Mouse (Mus musculus) lung, postnatal 0 days (tissue): ENCODE results near the gene Eif1.
"Not testable (repeated sequence)": the region's sequence is repeated elsewhere in the genome, so short reads cannot be mapped to it uniquely, and the experiment has no call there.

Experiments
- CTCF ChIP-seq: IDR thresholded peaks from 2 replicates; pipeline ENCODE4 v1.5.1; 2016; ENCODE audit warnings: antibody characterized with exemption, mild to moderate bottlenecking
- EP300 ChIP-seq: IDR thresholded peaks from 2 replicates; pipeline ENCODE4 v1.6.1; 2016; ENCODE audit warnings: antibody characterized with exemption, mild to moderate bottlenecking, control low read depth

- not testable (repeated sequence) for TF ChIP-seq EP300, CTCF
Measured at GRCm38 (mm10) chr11:100308672-100309071, 11.0 kb upstream of the Eif1 start.
